Mouse (Mus musculus): ENCODE measurements around the gene Ace. TPM values are rescaled to one million over a fixed set of nuclear protein-coding genes. Genes with fewer than 3 reads are reported as not detected.
A peak's percentile ranks its signal among the peaks of the same experiment; 100 is the strongest.

Gene Ace
- total RNA-seq (2021) = 10 to 100 TPM; 11.0 to 16.0 TPM
- long read RNA-seq, experiment 1, full-length matches to known transcripts = 7 of 12 reads
- long read RNA-seq, experiment 1, partial matches to known transcripts = 4 of 12 reads
- long read RNA-seq, experiment 1, other reads (novel, unspliced or antisense) = 1 of 12 reads
- long read RNA-seq, experiment 2, full-length matches to known transcripts = 1 of 4 reads
- long read RNA-seq, experiment 2, partial matches to known transcripts = 2 of 4 reads
- long read RNA-seq, experiment 2, other reads (novel, unspliced or antisense) = 1 of 4 reads

DNA sequence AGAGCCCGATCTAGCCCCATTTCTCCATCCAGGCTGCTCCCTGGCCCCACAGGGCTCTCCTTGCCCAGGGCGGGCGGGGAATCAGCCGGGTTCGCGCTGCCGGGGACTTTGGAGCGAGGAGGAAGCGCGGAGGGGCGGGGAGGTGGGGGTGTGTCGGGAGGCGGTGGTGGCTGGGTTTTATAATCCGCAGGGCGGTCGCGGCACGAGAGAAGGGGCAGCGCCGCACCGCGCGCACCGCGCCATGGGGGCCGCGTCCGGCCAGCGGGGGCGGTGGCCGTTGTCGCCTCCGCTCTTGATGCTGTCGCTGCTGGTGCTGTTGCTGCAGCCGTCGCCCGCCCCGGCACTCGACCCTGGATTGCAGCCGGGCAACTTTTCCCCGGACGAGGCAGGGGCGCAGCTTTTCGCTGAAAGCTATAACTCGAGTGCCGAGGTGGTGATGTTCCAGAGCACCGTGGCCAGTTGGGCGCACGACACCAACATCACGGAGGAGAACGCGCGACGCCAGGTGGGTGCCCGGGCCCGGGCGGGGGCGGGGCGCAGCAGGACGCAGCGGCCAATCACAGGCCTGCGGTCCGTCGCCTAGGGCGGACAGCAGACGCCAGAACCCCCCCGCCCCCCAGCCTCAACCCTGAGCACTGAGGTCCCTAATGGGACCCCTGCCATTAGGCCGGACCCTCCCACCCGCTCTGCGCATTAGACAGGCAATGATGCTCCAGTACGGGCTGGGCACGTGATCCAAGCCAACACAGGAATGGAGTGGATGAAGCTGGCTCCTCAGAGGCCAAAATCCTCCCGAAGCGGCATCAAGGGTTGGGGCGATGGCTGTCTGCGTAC lies at the start of gene Ace:
Gene Ace (plus strand): TSS at position 205 of the 834 bp plus-strand sequence.
- DNase-seq (ENCODE audit: low spot score in 2 of 2) = peak; percentile 16 to 49

DNA sequence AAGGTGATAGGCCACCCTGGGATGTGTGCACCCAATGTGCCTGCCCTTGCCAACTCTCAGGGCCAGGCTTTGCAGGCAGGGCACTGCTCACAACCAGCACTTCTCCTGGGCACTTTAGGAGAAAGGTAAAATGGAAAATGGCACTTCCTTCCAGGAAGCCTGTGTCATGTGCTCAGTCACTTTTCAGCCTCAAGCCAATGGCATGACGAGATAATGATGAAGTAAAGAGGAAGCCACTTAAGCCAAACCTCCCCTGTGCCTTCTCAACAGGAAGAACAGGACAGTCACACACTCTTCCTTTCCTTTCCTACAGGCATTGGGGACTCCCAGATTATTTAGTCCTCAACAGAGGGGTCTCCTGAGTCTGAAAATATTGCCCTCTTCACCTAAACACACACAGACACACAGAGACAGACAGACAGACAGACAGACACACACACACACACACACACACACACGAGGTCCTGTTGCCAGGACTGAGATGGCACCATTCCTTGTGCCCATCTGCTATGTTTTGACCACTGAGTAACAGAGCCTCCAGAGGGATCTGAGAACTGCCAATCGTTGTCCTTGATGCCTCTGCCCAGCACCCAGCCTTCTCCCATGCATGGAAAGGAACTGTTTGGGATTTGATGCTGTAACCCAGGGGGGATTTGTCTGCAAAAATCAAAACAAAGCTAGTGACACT lies 47.5 kb upstream of the Ace start:
- no peak for DNase-seq (ENCODE audit: low spot score in 2 of 2)

GRCm38 (mm10) chr11:105920836-105921235 lies 46.9 kb upstream of the Ace start:
- DNase-seq (ENCODE audit: low spot score in 2 of 2) = no peak

DNA sequence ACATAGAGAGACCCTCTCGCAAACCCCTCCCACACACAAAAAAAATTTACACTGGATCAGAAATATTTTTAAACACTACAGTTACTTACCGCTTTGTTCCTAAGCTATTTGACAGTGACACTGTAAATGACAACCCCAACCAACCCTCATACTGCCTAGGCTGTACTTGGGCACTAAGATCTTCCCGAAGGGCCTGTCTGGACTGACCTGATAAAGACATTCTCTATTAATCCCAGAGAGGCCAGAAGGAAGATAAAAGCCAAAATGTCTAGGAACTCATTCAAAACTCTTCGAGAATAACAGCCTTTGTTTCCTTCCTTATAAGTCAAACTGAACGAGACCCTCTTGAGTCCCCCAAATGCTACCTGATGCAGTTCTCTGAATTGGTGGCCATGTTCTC lies 46.5 kb upstream of the Ace start:
- DNase-seq (ENCODE audit: low spot score in 2 of 2) = no peak

DNA sequence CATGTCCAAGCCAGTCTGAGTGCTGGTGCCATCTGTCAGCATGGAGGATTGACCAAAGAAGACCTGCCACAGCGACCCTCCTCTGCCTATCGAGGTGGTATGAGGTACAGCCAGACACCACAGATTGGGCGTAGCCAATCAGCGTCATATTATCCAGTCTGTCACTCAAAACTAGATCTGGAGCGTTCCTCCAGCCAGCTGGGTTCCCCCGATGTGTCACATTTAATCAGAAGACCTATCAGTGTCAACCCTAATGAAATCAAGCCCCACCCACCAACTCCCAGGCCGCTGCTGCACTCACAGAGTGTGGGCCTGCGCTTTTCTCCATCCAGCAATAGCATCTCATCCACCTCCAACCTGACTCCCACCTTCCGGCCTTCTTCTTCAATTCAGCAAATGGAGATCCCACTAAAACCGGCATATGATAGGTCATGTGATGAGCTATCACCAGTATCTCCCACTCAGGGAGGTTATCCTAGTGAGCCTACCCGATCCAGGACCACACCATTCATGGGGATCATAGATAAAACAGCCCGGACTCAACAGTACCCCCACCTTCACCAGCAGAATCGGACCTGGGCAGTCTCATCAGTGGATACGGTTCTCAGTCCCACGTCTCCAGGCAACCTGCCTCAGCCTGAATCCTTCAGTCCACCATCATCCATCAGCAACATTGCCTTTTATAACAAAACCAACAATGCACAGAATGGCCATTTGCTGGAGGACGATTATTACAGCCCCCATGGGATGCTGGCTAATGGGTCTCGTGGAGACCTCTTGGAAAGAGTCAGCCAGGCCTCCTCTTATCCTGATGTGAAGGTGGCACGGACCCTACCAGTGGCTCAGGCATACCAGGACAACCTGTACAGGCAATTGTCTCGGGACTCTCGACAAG lies 44.7 kb upstream of the Ace start:
- DNase-seq (ENCODE audit: low spot score in 2 of 2) = no peak

GRCm38 (mm10) chr11:105927065-105928030 lies 40.4 kb upstream of the Ace start:
- DNase-seq (ENCODE audit: low spot score in 2 of 2) = peak; percentile 72 to 75

DNA sequence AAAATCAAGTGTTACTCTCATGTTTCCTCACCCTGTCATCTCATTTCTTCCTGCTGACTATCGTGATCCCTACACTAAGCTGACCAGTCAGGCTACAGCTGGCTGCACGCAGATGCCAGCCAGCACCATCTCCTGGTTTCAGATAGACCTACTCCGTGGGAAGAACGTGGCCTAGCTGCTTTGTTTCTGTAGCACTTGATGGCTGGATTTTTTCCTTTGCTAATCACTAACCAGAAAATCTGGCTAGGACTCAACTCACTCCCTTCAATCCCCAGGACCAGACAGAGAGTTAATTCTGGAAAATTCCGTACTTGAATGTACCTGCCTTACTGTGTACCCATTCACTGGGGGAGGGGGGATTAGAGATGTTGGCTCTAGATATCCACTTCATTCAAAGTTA lies 39.6 kb upstream of the Ace start:
- no peak for DNase-seq (ENCODE audit: low spot score in 2 of 2)

DNA sequence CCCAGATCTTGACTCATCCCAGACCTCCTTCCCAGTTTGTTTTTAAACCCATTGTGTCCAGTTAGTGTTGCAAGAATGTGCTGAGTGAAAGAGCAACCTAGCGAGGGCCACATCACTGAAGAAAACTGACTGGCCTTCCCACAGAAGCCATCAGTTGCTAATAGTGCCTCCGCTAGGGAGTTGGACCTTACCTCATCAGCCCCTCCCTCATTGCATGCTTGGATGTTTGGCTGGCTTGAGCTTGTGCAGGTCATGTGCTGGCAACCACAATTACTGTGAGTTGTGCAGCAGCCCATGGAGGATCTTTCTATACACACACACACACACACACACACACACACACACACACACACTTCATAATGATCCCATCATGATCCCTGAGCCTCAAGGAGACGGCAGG lies 36.4 kb upstream of the Ace start:
- no peak for DNase-seq (ENCODE audit: low spot score in 2 of 2)

DNA sequence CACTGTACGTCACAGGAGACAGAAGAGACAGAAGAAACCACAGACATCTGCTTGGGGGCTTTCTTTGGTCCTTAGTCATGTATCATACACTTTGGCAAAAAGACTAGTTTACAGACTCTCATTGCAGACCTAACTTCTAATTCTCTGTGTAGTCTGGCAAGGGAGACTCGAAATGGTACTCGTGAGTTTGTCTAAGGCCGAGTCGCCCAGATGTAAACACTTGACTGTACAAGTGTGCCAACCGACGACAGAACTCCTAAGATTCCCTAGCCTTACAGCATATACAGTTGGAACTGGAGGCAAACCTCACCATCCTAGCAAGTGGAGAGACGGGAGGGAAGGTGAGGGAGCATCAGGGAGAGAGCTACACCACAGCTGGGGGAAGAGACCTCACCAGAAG lies 34.0 kb upstream of the Ace start:
- DNase-seq (ENCODE audit: low spot score in 2 of 2) = no peak

DNA sequence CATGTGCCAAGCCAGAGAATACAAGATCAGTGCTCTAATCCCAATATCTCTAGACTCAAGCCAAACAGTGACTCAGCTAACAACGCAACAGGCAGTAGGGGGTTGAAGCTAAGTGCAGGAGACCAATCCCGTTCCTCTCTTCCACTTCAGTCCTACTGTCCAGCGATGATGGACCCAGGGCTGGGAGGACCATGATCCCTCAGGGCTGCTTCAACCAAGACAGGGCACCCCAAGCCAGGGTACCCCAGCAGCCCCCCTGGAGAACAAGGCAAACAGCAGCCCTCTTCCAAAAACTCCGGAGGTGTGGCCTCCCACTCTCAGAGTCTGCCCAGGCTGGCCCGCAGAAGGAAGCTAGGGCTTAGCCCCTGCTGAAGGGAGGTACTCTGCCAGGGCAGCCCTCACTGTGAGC lies 33.4 kb upstream of the Ace start:
- no peak for DNase-seq (ENCODE audit: low spot score in 2 of 2)

- DNase-seq (ENCODE audit: low spot score in 2 of 2) = no peak
Measured at GRCm38 (mm10) chr11:105934816-105935215, 32.9 kb upstream of the Ace start.

GRCm38 (mm10) chr11:105935496-105935895 lies 32.2 kb upstream of the Ace start:
- no peak for DNase-seq (ENCODE audit: low spot score in 2 of 2)

DNA sequence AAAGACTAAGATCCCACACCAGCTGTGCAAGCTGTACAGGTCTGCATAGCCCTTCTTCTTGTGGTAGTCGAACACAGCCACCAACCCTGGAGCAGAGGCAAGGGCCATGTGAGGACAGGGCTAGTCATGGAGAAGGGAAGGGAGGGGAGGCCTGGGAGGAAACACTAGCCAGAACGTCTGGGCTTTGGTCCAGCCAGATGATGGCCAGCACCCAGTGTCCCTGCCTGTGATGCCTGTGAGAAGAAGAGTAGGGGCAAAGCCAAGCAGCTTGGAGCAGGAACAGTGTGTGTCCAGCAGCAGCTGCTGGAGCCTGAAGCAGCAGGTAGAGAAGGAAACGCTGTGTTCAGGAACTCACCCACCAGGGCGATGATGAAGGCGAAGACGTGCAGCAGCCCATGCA lies 31.5 kb upstream of the Ace start:
- no peak for DNase-seq (ENCODE audit: low spot score in 2 of 2)

- DNase-seq (ENCODE audit: low spot score in 2 of 2) = no peak
Measured at GRCm38 (mm10) chr11:105936974-105937373, 30.8 kb upstream of the Ace start.

DNA sequence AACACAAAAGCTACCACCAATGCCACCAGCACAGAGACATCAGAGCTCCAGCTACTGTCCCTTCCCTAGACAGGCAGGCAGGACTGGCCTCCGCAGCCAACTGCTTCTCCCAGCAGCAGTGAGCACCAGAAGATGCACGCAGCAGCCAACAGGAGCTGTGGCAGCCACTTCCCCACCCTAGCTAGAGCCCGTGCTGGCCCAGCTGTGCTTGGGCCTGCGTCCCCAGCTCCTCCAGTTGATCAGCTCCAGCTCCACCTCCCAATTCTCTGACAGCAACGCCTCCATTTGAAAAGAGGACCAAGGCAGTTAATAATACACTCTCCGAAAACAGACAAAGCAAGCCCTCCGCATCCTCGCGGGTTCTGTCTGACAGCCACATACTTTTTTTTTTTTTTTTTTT lies 29.0 kb upstream of the Ace start:
- no peak for DNase-seq (ENCODE audit: low spot score in 2 of 2)

DNA sequence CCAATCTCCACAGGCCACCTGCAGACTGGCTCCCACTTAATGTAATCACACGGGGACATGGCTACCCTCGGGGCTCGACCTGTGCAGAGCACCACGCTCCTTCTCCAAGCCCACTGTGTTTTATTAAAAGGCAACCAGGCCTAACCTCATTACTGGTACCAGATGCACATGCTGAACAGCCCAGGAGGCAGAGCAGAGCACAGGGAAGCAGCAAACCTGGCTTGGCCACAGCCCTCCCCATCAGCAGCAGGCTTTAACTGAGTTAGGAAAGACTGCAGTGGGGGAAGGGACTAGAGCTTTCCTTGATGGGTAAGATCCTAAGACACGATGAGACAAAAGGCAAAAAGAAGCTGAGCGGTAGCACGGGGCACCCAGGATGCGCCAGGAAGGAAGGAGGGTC lies 25.8 kb upstream of the Ace start:
- DNase-seq (ENCODE audit: low spot score in 2 of 2) = no peak

DNA sequence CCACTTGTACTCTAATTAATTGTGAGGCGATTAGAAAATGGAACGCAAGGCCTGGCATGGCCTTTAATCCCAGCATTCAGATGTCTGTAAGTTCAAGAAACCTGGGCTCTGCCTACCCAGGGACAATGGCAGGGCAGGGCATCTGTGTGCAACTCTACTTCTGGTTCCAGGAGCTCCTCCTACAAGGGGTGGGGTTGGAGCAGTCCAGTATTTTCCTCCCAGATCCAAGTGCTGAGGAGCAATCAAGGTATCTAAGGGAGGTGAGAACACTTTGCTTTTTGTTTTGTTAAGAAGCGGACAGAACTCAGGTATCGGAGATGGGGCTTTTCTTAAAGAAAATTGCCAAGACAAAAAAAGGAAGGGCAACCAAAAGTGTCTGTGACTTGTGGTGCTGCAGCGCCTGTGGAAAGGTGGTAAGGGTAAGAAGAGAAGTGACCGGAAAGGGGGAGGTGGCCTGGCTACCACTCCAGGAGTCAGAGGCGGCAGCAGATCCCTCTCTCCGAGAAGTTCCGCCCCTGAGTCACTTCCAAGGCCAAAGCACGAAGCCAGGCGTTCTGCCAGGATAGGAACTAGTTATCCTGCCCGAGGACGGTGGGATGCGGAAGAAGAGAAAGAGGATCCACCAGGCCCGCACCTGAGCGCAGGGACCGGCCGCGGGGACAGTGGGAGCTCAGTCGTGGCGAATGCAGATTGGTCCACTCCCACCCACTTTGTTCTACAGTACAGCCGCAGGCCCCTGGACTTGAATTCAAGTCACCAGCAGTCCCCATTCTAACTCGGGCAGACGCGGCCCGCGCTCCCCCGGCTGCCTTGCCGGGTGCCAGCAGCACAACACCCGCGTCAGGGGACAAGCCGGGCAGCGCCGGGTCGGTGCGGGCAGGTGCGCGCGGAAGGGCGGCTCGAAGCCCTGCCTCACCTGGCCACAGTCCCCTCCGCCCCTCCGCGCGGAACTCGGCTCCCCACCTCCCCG lies 24.3 kb upstream of the Ace start:
- peak; percentile 51 to 61 for DNase-seq (ENCODE audit: low spot score in 2 of 2)

DNA sequence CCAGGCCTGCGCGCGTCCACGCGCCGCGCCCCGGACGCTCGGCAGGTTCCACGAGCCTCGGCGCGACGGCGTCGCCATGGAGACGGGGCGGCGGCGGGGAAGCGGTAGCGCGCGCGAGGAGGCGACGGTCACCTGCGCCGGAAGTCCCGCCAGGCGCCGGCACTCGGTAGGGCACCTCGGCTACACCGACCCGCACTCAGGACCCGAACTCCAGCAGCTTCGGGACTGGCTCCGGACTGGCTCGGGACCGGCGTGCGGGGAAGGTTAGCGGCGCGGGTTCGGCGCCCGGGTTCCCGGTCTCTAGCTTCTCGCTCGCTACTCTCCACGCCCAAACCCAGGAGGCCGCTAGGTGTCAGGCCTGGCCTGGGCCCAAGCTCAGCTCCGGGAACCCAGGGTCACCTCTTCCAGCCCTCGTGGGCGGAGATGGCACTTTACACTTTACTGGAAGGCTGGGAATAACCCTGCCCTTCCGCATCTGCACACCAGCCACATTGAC lies 23.6 kb upstream of the Ace start:
- DNase-seq (ENCODE audit: low spot score in 2 of 2) = peak; percentile 71 to 75

Data from adrenal gland, adult 18-20 months (tissue).